16 mouse cellular contexts compared by ENCODE assay signal in genomic region chr11:117327633-117328032, GRCm38 (mm10).
A peak's percentile ranks its signal among the peaks of the same experiment; 100 is the strongest.
DNase-seq lines count a peak whose midpoint lies in the region; ATAC-seq and TF ChIP-seq lines count a peak whose summit lies in the region.
"Had no signal": no experiment of that assay in that cellular context is flagged by ENCODE, and none has a peak within 500 bp of the region (broad histone marks: within the 10 kb centered on the region; RNA-seq: fewer than 3 reads in every experiment).

No protein-coding gene starts in this region.

- ATAC-seq in embryonic facial prominence, embryonic 12.5 days (ENCODE audit: insufficient number of reproducible peaks, insufficient read depth, low FRiP score, low TSS enrichment), result no peak
- ATAC-seq in lung, embryonic 14.5 days (ENCODE audit: insufficient read depth), result no peak
- ATAC-seq in lung, postnatal 0 days, result no peak
- ATAC-seq in embryonic facial prominence, embryonic 13.5 days (ENCODE audit: insufficient number of reproducible peaks, insufficient read depth, low FRiP score, low TSS enrichment, low read depth), result no peak
- ATAC-seq in forebrain, embryonic 13.5 days, result no peak

- H3K4me1 ChIP-seq in embryonic facial prominence, embryonic 12.5 days, result peaks cover 77% of the 10 kb centered on the region
- peaks cover 91% of the 10 kb centered on the region for H3K4me1 ChIP-seq in embryonic facial prominence, embryonic 10.5 days
- peaks cover 46% of the 10 kb centered on the region for H3K4me1 ChIP-seq in lung, embryonic 14.5 days (ENCODE audit: insufficient read depth)
- peaks cover 23% of the 10 kb centered on the region; the same call in 1 of the 2 replicates for H3K4me1 ChIP-seq in lung, postnatal 0 days (ENCODE audit: insufficient read depth, low read depth, low read length)
- H3K4me1 ChIP-seq in embryonic facial prominence, embryonic 13.5 days, result peaks cover 86% of the 10 kb centered on the region
- peaks cover 64% of the 10 kb centered on the region for H3K4me1 ChIP-seq in forebrain, embryonic 13.5 days

- H3K9ac ChIP-seq in embryonic facial prominence, embryonic 12.5 days, result no peak overlapping the region
- 0 out of 2 replicates have a peak overlapping the region, but pooled peaks have one; percentile 6 for H3K9ac ChIP-seq in lung, embryonic 14.5 days
- no peak overlapping the region for H3K9ac ChIP-seq in lung, postnatal 0 days (replicated peaks; ENCODE audit: low read depth)
- no peak overlapping the region for H3K9ac ChIP-seq in embryonic facial prominence, embryonic 13.5 days
- no peak overlapping the region for H3K9ac ChIP-seq in forebrain, embryonic 13.5 days
- H3K9ac ChIP-seq: hindbrain, embryonic 15.5 days; limb, embryonic 15.5 days had no signal

- no peak for TF ChIP-seq CTCF in lung, embryonic 14.5 days (IDR thresholded peaks at IDR 0.05; ENCODE audit: low read depth)
- TF ChIP-seq CTCF in lung, postnatal 0 days (IDR thresholded peaks at IDR 0.05), result no peak

- H3K36me3 ChIP-seq in embryonic facial prominence, embryonic 12.5 days, result no peaks in the 10 kb centered on the region
- peaks cover 9% of the 10 kb centered on the region for H3K36me3 ChIP-seq in embryonic facial prominence, embryonic 10.5 days (replicated peaks)
- no peaks in the 10 kb centered on the region for H3K36me3 ChIP-seq in lung, embryonic 14.5 days (ENCODE audit: insufficient read depth)
- H3K36me3 ChIP-seq in lung, postnatal 0 days (ENCODE audit: insufficient read depth, low read length), result no peaks in the 10 kb centered on the region
- 0 out of 2 replicates have a peak, but pooled peaks cover 3% of the 10 kb centered on the region for H3K36me3 ChIP-seq in embryonic facial prominence, embryonic 13.5 days
- H3K36me3 ChIP-seq in forebrain, embryonic 13.5 days (ENCODE audit: poor library complexity, severe bottlenecking), result no peaks in the 10 kb centered on the region
- H3K36me3 ChIP-seq: hindbrain, embryonic 15.5 days; limb, embryonic 15.5 days had no signal

- H3K27ac ChIP-seq in embryonic facial prominence, embryonic 12.5 days, result peak overlapping the region; percentile 47; the same call in 1 of the 2 replicates
- no peak overlapping the region for H3K27ac ChIP-seq in embryonic facial prominence, embryonic 10.5 days (replicated peaks)
- no peak overlapping the region for H3K27ac ChIP-seq in lung, embryonic 14.5 days (ENCODE audit: low read depth)
- H3K27ac ChIP-seq in lung, postnatal 0 days (ENCODE audit: low read length), result no peak overlapping the region
- peak overlapping the region; percentile 51; the same call in 1 of the 2 replicates for H3K27ac ChIP-seq in embryonic facial prominence, embryonic 13.5 days
- no peak overlapping the region for H3K27ac ChIP-seq in forebrain, embryonic 13.5 days
- H3K27ac ChIP-seq: hindbrain, embryonic 15.5 days; limb, embryonic 15.5 days had no signal

- H3K9me3 ChIP-seq in embryonic facial prominence, embryonic 12.5 days, result no peaks in the 10 kb centered on the region
- H3K9me3 ChIP-seq in embryonic facial prominence, embryonic 10.5 days, result no peaks in the 10 kb centered on the region
- no peaks in the 10 kb centered on the region for H3K9me3 ChIP-seq in lung, embryonic 14.5 days (ENCODE audit: low read depth, low read length)
- no peaks in the 10 kb centered on the region for H3K9me3 ChIP-seq in lung, postnatal 0 days (ENCODE audit: low read length)
- no peaks in the 10 kb centered on the region for H3K9me3 ChIP-seq in embryonic facial prominence, embryonic 13.5 days
- H3K9me3 ChIP-seq in forebrain, embryonic 13.5 days (replicated peaks), result no peaks in the 10 kb centered on the region
- H3K9me3 ChIP-seq: hindbrain, embryonic 15.5 days; limb, embryonic 15.5 days had no signal

- TF ChIP-seq EP300 in lung, postnatal 0 days (IDR thresholded peaks at IDR 0.05), result no peak

- DNase-seq in embryonic facial prominence, embryonic 10.5 days (ENCODE audit: low spot score), result no peak
- DNase-seq in lung, embryonic 14.5 days, result no peak
- no peak for DNase-seq in lung, postnatal 0 days (ENCODE audit: low spot score)
- peak; percentile 65 to 69 for DNase-seq in B cell, adult 2 months
- no peak for DNase-seq in urinary bladder, postnatal 4 days (ENCODE audit: low spot score in 2 of 2)
- DNase-seq: cerebellum, adult 2 months; gastrocnemius, postnatal 36 days; kidney, adult 2 months; kidney, postnatal 36 days; lung, postnatal 10 days had no signal

- H3K4me3 ChIP-seq in embryonic facial prominence, embryonic 12.5 days, result no peak overlapping the region
- no peak overlapping the region for H3K4me3 ChIP-seq in embryonic facial prominence, embryonic 10.5 days
- no peak overlapping the region for H3K4me3 ChIP-seq in lung, embryonic 14.5 days (ENCODE audit: low read depth, low read length)
- H3K4me3 ChIP-seq in lung, postnatal 0 days (ENCODE audit: low read depth, low read length), result no peak overlapping the region
- H3K4me3 ChIP-seq in embryonic facial prominence, embryonic 13.5 days, result no peak overlapping the region
- H3K4me3 ChIP-seq in forebrain, embryonic 13.5 days, result no peak overlapping the region
- H3K4me3 ChIP-seq: hindbrain, embryonic 15.5 days; limb, embryonic 15.5 days had no signal

- H3K4me2 ChIP-seq in embryonic facial prominence, embryonic 12.5 days (replicated peaks), result no peak overlapping the region
- no peak overlapping the region for H3K4me2 ChIP-seq in lung, embryonic 14.5 days
- H3K4me2 ChIP-seq in lung, postnatal 0 days (replicated peaks; ENCODE audit: low read depth, low read length), result no peak overlapping the region
- no peak overlapping the region for H3K4me2 ChIP-seq in embryonic facial prominence, embryonic 13.5 days
- H3K4me2 ChIP-seq in forebrain, embryonic 13.5 days, result no peak overlapping the region
- H3K4me2 ChIP-seq: hindbrain, embryonic 15.5 days; limb, embryonic 15.5 days; midbrain, embryonic 11.5 days had no signal

- no peaks in the 10 kb centered on the region for H3K27me3 ChIP-seq in embryonic facial prominence, embryonic 12.5 days
- H3K27me3 ChIP-seq in embryonic facial prominence, embryonic 10.5 days (replicated peaks; ENCODE audit: low read depth, poor library complexity, severe bottlenecking), result no peaks in the 10 kb centered on the region
- no peaks in the 10 kb centered on the region for H3K27me3 ChIP-seq in lung, embryonic 14.5 days (ENCODE audit: insufficient read depth, low read length)
- no peaks in the 10 kb centered on the region for H3K27me3 ChIP-seq in lung, postnatal 0 days (replicated peaks; ENCODE audit: insufficient read depth, low read length)
- no peaks in the 10 kb centered on the region for H3K27me3 ChIP-seq in embryonic facial prominence, embryonic 13.5 days
- H3K27me3 ChIP-seq in forebrain, embryonic 13.5 days, result no peaks in the 10 kb centered on the region
- H3K27me3 ChIP-seq: hindbrain, embryonic 15.5 days; limb, embryonic 15.5 days had no signal

- 80% methylated on average over 5 of the region's 5 CpGs for WGBS in embryonic facial prominence, embryonic 12.5 days
- WGBS in embryonic facial prominence, embryonic 10.5 days, result 82% methylated on average over 5 of the region's 5 CpGs
- 72% methylated on average over 5 of the region's 5 CpGs for WGBS in lung, embryonic 14.5 days
- 80% methylated on average over 5 of the region's 5 CpGs for WGBS in lung, postnatal 0 days
- 72% methylated on average over 5 of the region's 5 CpGs for WGBS in embryonic facial prominence, embryonic 13.5 days
- 86% methylated on average over 5 of the region's 5 CpGs for WGBS in forebrain, embryonic 13.5 days

Comparison
In these comparisons a context has a peak if more than half of its experiments do, and no peak if none do; other contexts are left out.
1. H3K27ac ChIP-seq: peak in embryonic facial prominence, embryonic 12.5 days (single experiment) and embryonic facial prominence, embryonic 13.5 days (single experiment); none in embryonic facial prominence, embryonic 10.5 days (single experiment), lung, embryonic 14.5 days (single experiment), lung, postnatal 0 days (single experiment) and forebrain, embryonic 13.5 days (single experiment).
2. DNase-seq: peak in B cell, adult 2 months (2 of 2); none in embryonic facial prominence, embryonic 10.5 days (single experiment), lung, embryonic 14.5 days (single experiment), lung, postnatal 0 days (single experiment) and urinary bladder, postnatal 4 days (0 of 2).